Mouse (Mus musculus): ENCODE results near the gene Irgq. TPM values are rescaled to one million over a fixed set of nuclear protein-coding genes. Genes with fewer than 3 reads are reported as not detected.

The Irgq gene
- polyA plus RNA-seq, 1 experiment from 2014 or later = 6.0 TPM

GRCm38 (mm10) chr7:24563191-24563836, 32.8 kb downstream of the Irgq start:
- no peak overlapping the region for H3K27ac ChIP-seq
- no peak for ATAC-seq (replicated peaks; ENCODE audit: low FRiP score, low read depth)
- DNase-seq (ENCODE audit: low spot score) = no peak
- peaks cover 24% of the 10 kb centered on the region for H3K36me3 ChIP-seq (ENCODE audit: insufficient read depth, low read length)
- WGBS = 53% methylated on average over 8 of the region's 8 CpGs
- H3K27me3 ChIP-seq (ENCODE audit: insufficient read depth, low read length) = no peaks in the 10 kb centered on the region
- H3K4me1 ChIP-seq (replicated peaks; ENCODE audit: insufficient read depth, low read length) = no peaks in the 10 kb centered on the region
- H3K9ac ChIP-seq (ENCODE audit: low read depth, low read length) = no peak overlapping the region
- H3K4me3 ChIP-seq (replicated peaks; ENCODE audit: low read depth, low read length) = no peak overlapping the region
- TF ChIP-seq CTCF (IDR thresholded peaks at IDR 0.05; ENCODE audit: low read depth) = no peak
- H3K4me2 ChIP-seq (ENCODE audit: low read length) = no peak overlapping the region
- no peaks in the 10 kb centered on the region for H3K9me3 ChIP-seq (replicated peaks; ENCODE audit: low read length)

- WGBS = 74% methylated on average over 4 of the region's 4 CpGs
- no peak for TF ChIP-seq CTCF (IDR thresholded peaks at IDR 0.05; ENCODE audit: low read depth)
- H3K27me3 ChIP-seq (ENCODE audit: insufficient read depth, low read length) = no peaks in the 10 kb centered on the region
- no peak for ATAC-seq (replicated peaks; ENCODE audit: low FRiP score, low read depth)
- no peaks in the 10 kb centered on the region for H3K4me1 ChIP-seq (replicated peaks; ENCODE audit: insufficient read depth, low read length)
- no peaks in the 10 kb centered on the region for H3K9me3 ChIP-seq (replicated peaks; ENCODE audit: low read length)
- H3K27ac ChIP-seq = no peak overlapping the region
- H3K36me3 ChIP-seq (ENCODE audit: insufficient read depth, low read length) = peaks cover 27% of the 10 kb centered on the region
- no peak for DNase-seq (ENCODE audit: low spot score)
- H3K4me2 ChIP-seq (ENCODE audit: low read length) = no peak overlapping the region
- H3K9ac ChIP-seq (ENCODE audit: low read depth, low read length) = no peak overlapping the region
- no peak overlapping the region for H3K4me3 ChIP-seq (replicated peaks; ENCODE audit: low read depth, low read length)
Measured at GRCm38 (mm10) chr7:24563837-24564206, 33.3 kb downstream of the Irgq start.

- ATAC-seq (replicated peaks; ENCODE audit: low FRiP score, low read depth) = no peak
- H3K4me3 ChIP-seq (replicated peaks; ENCODE audit: low read depth, low read length) = no peak overlapping the region
- no peaks in the 10 kb centered on the region for H3K9me3 ChIP-seq (replicated peaks; ENCODE audit: low read length)
- peaks cover 25% of the 10 kb centered on the region for H3K36me3 ChIP-seq (ENCODE audit: insufficient read depth, low read length)
- 70% methylated on average over 6 of the region's 6 CpGs for WGBS
- H3K4me1 ChIP-seq (replicated peaks; ENCODE audit: insufficient read depth, low read length) = no peaks in the 10 kb centered on the region
- DNase-seq (ENCODE audit: low spot score) = peak; percentile 67
- no peak overlapping the region for H3K27ac ChIP-seq
- H3K27me3 ChIP-seq (ENCODE audit: insufficient read depth, low read length) = no peaks in the 10 kb centered on the region
- no peak overlapping the region for H3K9ac ChIP-seq (ENCODE audit: low read depth, low read length)
- H3K4me2 ChIP-seq (ENCODE audit: low read length) = no peak overlapping the region
- peak; percentile 79 for TF ChIP-seq CTCF (IDR thresholded peaks at IDR 0.05; ENCODE audit: low read depth)
Measured at GRCm38 (mm10) chr7:24564607-24565265, 34.2 kb downstream of the Irgq start.

- no peak for TF ChIP-seq CTCF (IDR thresholded peaks at IDR 0.05; ENCODE audit: low read depth)
- Histone ChIP-seq H3K9ac (ENCODE audit: low read depth, low read length) (no peak overlapping the region), H3K4me3 (replicated peaks; ENCODE audit: low read depth, low read length) (no peak overlapping the region), H3K9me3 (replicated peaks; ENCODE audit: low read length) (no peaks in the 10 kb centered on the region), H3K4me2 (ENCODE audit: low read length) (no peak overlapping the region), H3K27ac (no peak overlapping the region), H3K27me3 (ENCODE audit: insufficient read depth, low read length) (no peaks in the 10 kb centered on the region), H3K4me1 (replicated peaks; ENCODE audit: insufficient read depth, low read length) (no peaks in the 10 kb centered on the region), H3K36me3 (ENCODE audit: insufficient read depth, low read length) (peaks cover 31% of the 10 kb centered on the region)
- WGBS = 86% methylated on average over 11 of the region's 11 CpGs
- ATAC-seq (replicated peaks; ENCODE audit: low FRiP score, low read depth) = no peak
- no peak for DNase-seq (ENCODE audit: low spot score)
Measured at GRCm38 (mm10) chr7:24565627-24566026, 35.1 kb downstream of the Irgq start.

GRCm38 (mm10) chr7:24566206-24566605, 35.7 kb downstream of the Irgq start:
- Histone ChIP-seq H3K4me2 (ENCODE audit: low read length) (no peak overlapping the region), H3K4me1 (replicated peaks; ENCODE audit: insufficient read depth, low read length) (no peaks in the 10 kb centered on the region), H3K9me3 (replicated peaks; ENCODE audit: low read length) (no peaks in the 10 kb centered on the region), H3K4me3 (replicated peaks; ENCODE audit: low read depth, low read length) (no peak overlapping the region), H3K27ac (no peak overlapping the region), H3K36me3 (ENCODE audit: insufficient read depth, low read length) (peaks cover 30% of the 10 kb centered on the region), H3K9ac (ENCODE audit: low read depth, low read length) (no peak overlapping the region), H3K27me3 (ENCODE audit: insufficient read depth, low read length) (no peaks in the 10 kb centered on the region)
- TF ChIP-seq CTCF (IDR thresholded peaks at IDR 0.05; ENCODE audit: low read depth) = no peak
- ATAC-seq (replicated peaks; ENCODE audit: low FRiP score, low read depth) (no peak), DNase-seq (ENCODE audit: low spot score) (no peak)
- WGBS = 97% methylated on average over 9 of the region's 9 CpGs

GRCm38 (mm10) chr7:24568512-24568911, 38.0 kb downstream of the Irgq start:
- WGBS = 90% methylated on average over 4 of the region's 4 CpGs
- Histone ChIP-seq H3K4me3 (replicated peaks; ENCODE audit: low read depth, low read length) (no peak overlapping the region), H3K36me3 (ENCODE audit: insufficient read depth, low read length) (peaks cover 24% of the 10 kb centered on the region), H3K4me1 (replicated peaks; ENCODE audit: insufficient read depth, low read length) (no peaks in the 10 kb centered on the region), H3K4me2 (ENCODE audit: low read length) (no peak overlapping the region), H3K27ac (no peak overlapping the region), H3K27me3 (ENCODE audit: insufficient read depth, low read length) (no peaks in the 10 kb centered on the region), H3K9me3 (replicated peaks; ENCODE audit: low read length) (no peaks in the 10 kb centered on the region), H3K9ac (ENCODE audit: low read depth, low read length) (no peak overlapping the region)
- no peak for ATAC-seq (replicated peaks; ENCODE audit: low FRiP score, low read depth)
- no peak for TF ChIP-seq CTCF (IDR thresholded peaks at IDR 0.05; ENCODE audit: low read depth)
- DNase-seq (ENCODE audit: low spot score) = no peak
